Mouse (Mus musculus): ENCODE data around the gene Fau. TPM values are rescaled to one million over a fixed set of nuclear protein-coding genes. Genes with fewer than 3 reads are reported as not detected.
A peak's percentile ranks its signal among the peaks of the same experiment; 100 is the strongest.

The Fau gene
- polyA plus RNA-seq, 1 experiment, result 2,588 TPM

DNA sequence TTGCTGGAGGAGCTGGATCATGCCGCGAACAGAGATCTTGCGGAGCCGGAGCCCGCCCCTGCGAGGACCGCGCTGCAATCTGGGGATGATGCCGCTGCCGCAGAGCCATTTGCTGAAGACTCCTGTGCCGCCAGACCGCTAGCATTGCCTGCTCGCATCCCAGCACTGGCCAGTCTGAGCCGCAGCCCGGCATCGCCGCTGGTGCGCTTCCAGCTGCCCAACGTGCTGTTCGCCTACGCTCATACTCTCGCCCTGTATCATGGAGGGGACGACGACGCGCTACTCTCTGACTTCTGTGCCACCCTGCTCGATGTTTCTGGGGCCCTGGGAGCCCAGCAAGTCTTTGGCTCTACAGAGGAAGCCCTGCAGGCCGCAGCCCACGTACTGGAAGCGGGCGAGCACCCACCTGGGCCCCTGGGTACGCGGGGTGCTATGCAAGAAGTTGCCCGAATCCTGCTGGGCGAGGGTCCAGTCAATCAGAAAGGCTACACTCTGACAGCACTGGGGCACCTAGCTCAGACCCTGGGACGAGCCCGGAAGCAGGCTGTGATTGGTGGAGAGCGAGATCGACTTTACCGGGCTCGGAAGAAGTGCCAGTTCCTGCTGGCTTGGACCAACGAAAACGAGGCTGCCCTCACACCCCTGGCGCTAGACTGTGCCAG is 4.1 kb downstream of the Fau start:
- TF ChIP-seq POLR2A (IDR thresholded peaks at IDR 0.05; ENCODE audit: control insufficient read depth, extremely low read depth, insufficient read depth, low read length, poor library complexity) (peak; percentile 90), CTCF (IDR thresholded peaks at IDR 0.05; ENCODE audit: borderline replicate concordance, control insufficient read depth, extremely low read depth, insufficient read depth, low read length, poor library complexity) (peak; percentile 23; the same call in 1 of the 2 replicates)
- H3K4me3 ChIP-seq (ENCODE audit: control insufficient read depth, insufficient read depth, low read length), result peak overlapping the region; percentile 72
- no peaks in the 10 kb centered on the region for H3K36me3 ChIP-seq (ENCODE audit: control insufficient read depth, insufficient read depth, low read length)
- peaks cover 17% of the 10 kb centered on the region for H3K4me1 ChIP-seq (replicated peaks; ENCODE audit: control insufficient read depth, insufficient read depth, low read length)
- DNase-seq, result peak; percentile 69
- no peaks in the 10 kb centered on the region for H3K27me3 ChIP-seq (ENCODE audit: control insufficient read depth, insufficient read depth, low read length)
- peak overlapping the region; percentile 83 for H3K27ac ChIP-seq (ENCODE audit: control insufficient read depth, insufficient read depth, low read length)
- WGBS, result under 1% methylated on average over 44 of the region's 44 CpGs

GRCm38 (mm10) chr19:6062418-6062817 is 4.8 kb downstream of the Fau start:
- 35% methylated on average over 5 of the region's 5 CpGs for WGBS
- no peak for TF ChIP-seq POLR2A (IDR thresholded peaks at IDR 0.05; ENCODE audit: control insufficient read depth, extremely low read depth, insufficient read depth, low read length, poor library complexity)
- TF ChIP-seq CTCF (IDR thresholded peaks at IDR 0.05; ENCODE audit: borderline replicate concordance, control insufficient read depth, extremely low read depth, insufficient read depth, low read length, poor library complexity), result no peak
- Histone ChIP-seq H3K36me3 (ENCODE audit: control insufficient read depth, insufficient read depth, low read length) (no peaks in the 10 kb centered on the region), H3K4me3 (ENCODE audit: control insufficient read depth, insufficient read depth, low read length) (peak overlapping the region; percentile 72), H3K27me3 (ENCODE audit: control insufficient read depth, insufficient read depth, low read length) (no peaks in the 10 kb centered on the region), H3K27ac (ENCODE audit: control insufficient read depth, insufficient read depth, low read length) (peak overlapping the region; percentile 83), H3K4me1 (replicated peaks; ENCODE audit: control insufficient read depth, insufficient read depth, low read length) (peaks cover 17% of the 10 kb centered on the region)
- no peak for DNase-seq

- no peak overlapping the region for H3K4me3 ChIP-seq (ENCODE audit: control insufficient read depth, insufficient read depth, low read length)
- no peak overlapping the region for H3K27ac ChIP-seq (ENCODE audit: control insufficient read depth, insufficient read depth, low read length)
- 97% methylated on average over 6 of the region's 6 CpGs for WGBS
- no peak for TF ChIP-seq POLR2A (IDR thresholded peaks at IDR 0.05; ENCODE audit: control insufficient read depth, extremely low read depth, insufficient read depth, low read length, poor library complexity)
- no peak for TF ChIP-seq CTCF (IDR thresholded peaks at IDR 0.05; ENCODE audit: borderline replicate concordance, control insufficient read depth, extremely low read depth, insufficient read depth, low read length, poor library complexity)
- DNase-seq, result no peak
- no peaks in the 10 kb centered on the region for H3K27me3 ChIP-seq (ENCODE audit: control insufficient read depth, insufficient read depth, low read length)
- no peaks in the 10 kb centered on the region for H3K36me3 ChIP-seq (ENCODE audit: control insufficient read depth, insufficient read depth, low read length)
- peaks cover 22% of the 10 kb centered on the region for H3K4me1 ChIP-seq (replicated peaks; ENCODE audit: control insufficient read depth, insufficient read depth, low read length)
These were observed 5.4 kb downstream of the Fau start for GRCm38 (mm10) chr19:6063081-6063480.

DNA sequence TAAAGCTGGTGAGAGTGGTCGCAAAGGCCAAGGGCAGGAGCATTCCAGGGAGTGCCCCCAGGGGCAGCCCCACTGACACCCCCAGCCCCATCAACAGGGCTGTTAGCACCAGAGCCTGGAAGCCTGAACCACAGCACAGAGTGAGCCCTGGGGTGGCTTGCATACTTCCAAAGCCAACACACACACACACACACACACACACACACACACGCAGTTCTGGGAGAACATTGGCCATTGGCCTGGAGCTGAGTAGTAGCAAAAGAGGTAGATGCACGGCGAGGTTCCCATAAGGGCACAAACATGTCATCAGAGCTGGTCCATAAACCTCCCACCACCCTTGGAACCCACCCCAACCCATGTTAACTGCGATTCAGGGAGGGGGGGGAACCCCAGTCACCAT is 8.9 kb downstream of the Fau start:
- WGBS, result 42% methylated on average over 5 of the region's 5 CpGs
- Histone ChIP-seq H3K36me3 (ENCODE audit: control insufficient read depth, insufficient read depth, low read length) (no peaks in the 10 kb centered on the region), H3K27ac (ENCODE audit: control insufficient read depth, insufficient read depth, low read length) (no peak overlapping the region), H3K27me3 (ENCODE audit: control insufficient read depth, insufficient read depth, low read length) (no peaks in the 10 kb centered on the region), H3K4me3 (ENCODE audit: control insufficient read depth, insufficient read depth, low read length) (no peak overlapping the region), H3K4me1 (replicated peaks; ENCODE audit: control insufficient read depth, insufficient read depth, low read length) (peaks cover 34% of the 10 kb centered on the region)
- TF ChIP-seq CTCF (IDR thresholded peaks at IDR 0.05; ENCODE audit: borderline replicate concordance, control insufficient read depth, extremely low read depth, insufficient read depth, low read length, poor library complexity) (no peak), POLR2A (IDR thresholded peaks at IDR 0.05; ENCODE audit: control insufficient read depth, extremely low read depth, insufficient read depth, low read length, poor library complexity) (no peak)
- no peak for DNase-seq

- peak overlapping the region; percentile 51 for H3K4me3 ChIP-seq (ENCODE audit: control insufficient read depth, insufficient read depth, low read length)
- TF ChIP-seq POLR2A (IDR thresholded peaks at IDR 0.05; ENCODE audit: control insufficient read depth, extremely low read depth, insufficient read depth, low read length, poor library complexity), result no peak
- peak; percentile 93 for TF ChIP-seq CTCF (IDR thresholded peaks at IDR 0.05; ENCODE audit: borderline replicate concordance, control insufficient read depth, extremely low read depth, insufficient read depth, low read length, poor library complexity)
- WGBS, result 1% methylated on average over 30 of the region's 30 CpGs
- peak; percentile 84 for DNase-seq
- H3K27me3 ChIP-seq (ENCODE audit: control insufficient read depth, insufficient read depth, low read length), result no peaks in the 10 kb centered on the region
- peaks cover 35% of the 10 kb centered on the region for H3K4me1 ChIP-seq (replicated peaks; ENCODE audit: control insufficient read depth, insufficient read depth, low read length)
- peak overlapping the region; percentile 2; the same call in 1 of the 2 replicates for H3K27ac ChIP-seq (ENCODE audit: control insufficient read depth, insufficient read depth, low read length)
- H3K36me3 ChIP-seq (ENCODE audit: control insufficient read depth, insufficient read depth, low read length), result no peaks in the 10 kb centered on the region
These were observed 9.5 kb downstream of the Fau start for GRCm38 (mm10) chr19:6067011-6067723.

- TF ChIP-seq POLR2A (IDR thresholded peaks at IDR 0.05; ENCODE audit: control insufficient read depth, extremely low read depth, insufficient read depth, low read length, poor library complexity) (no peak), CTCF (IDR thresholded peaks at IDR 0.05; ENCODE audit: borderline replicate concordance, control insufficient read depth, extremely low read depth, insufficient read depth, low read length, poor library complexity) (no peak)
- peak within 1 kb of the TSS; percentile 51 for H3K4me3 ChIP-seq (ENCODE audit: control insufficient read depth, insufficient read depth, low read length)
These were observed 10.2 kb downstream of the Fau start, which contains the start of gene Tm7sf2 for GRCm38 (mm10) chr19:6067724-6068415. Gene Tm7sf2, minus strand, starts transcription at chr19:6068373.

More at GRCm38 (mm10) chr19:6067724-6068415, 10.2 kb downstream of the Fau start, which contains the start of gene Tm7sf2:
- Histone ChIP-seq H3K36me3 (ENCODE audit: control insufficient read depth, insufficient read depth, low read length) (no peaks in the 10 kb centered on the region), H3K4me1 (replicated peaks; ENCODE audit: control insufficient read depth, insufficient read depth, low read length) (peaks cover 28% of the 10 kb centered on the region), H3K27me3 (ENCODE audit: control insufficient read depth, insufficient read depth, low read length) (no peaks in the 10 kb centered on the region), H3K27ac (ENCODE audit: control insufficient read depth, insufficient read depth, low read length) (peak within 1 kb of the TSS; percentile 2; the same call in 1 of the 2 replicates)
- DNase-seq, result peak; percentile 86
- 10% methylated on average over 33 of the region's 33 CpGs for WGBS

Measured in thymus, adult 2 months (tissue).